Mouse (Mus musculus): ENCODE data around the gene Sel1l.
"Not testable (repeated sequence)": the region's sequence is repeated elsewhere in the genome, so short reads cannot be mapped to it uniquely, and the experiment has no call there.

The Sel1l gene

DNA sequence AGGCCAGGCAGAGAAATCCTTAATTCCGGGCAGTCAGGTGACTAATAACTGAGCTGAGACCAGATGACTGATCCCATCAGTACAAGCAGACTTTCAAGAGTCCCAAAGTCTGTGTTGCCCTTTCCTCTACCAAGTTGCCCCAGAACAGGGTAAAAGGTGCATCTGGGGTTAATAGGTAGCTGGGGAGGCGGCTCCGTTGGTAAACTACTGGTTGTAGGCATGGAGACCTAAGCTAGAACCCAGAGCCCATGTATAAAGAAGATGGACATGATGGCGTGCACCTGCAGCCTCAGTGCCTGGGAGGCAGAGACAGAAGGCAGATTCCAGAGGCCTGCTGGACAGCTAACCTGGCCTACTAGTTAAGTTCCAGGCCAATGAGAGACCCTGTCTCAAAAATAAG, 30.2 kb downstream of the Sel1l start:
- DNase-seq (ENCODE audit: low spot score in 2 of 2), result no peak

- no peak for DNase-seq (ENCODE audit: low spot score in 2 of 2)
Observed at GRCm38 (mm10) chr12:91815990-91816389, 33.0 kb downstream of the Sel1l start.

- DNase-seq (ENCODE audit: low spot score in 2 of 2), result no peak
Observed at GRCm38 (mm10) chr12:91815552-91815951, 33.4 kb downstream of the Sel1l start.

DNA sequence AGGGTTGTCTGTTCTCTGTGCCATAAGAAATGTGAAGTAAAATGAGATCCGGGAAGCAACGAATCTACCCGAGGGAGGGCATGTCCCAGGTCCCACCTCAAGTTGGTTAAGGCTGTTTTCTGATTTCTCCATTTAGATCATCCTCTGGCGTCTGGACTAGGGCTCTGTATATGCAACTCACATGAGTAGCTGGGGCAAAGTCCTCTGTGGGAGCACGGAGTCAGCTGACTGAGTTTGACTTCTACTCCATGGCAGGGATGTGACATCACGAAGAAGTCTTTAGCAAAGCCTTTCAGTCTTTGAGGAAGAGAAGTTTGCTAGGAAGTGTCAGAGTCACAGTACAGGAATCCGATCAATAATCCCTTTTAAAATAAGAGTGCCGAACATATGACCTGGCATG, 40.0 kb downstream of the Sel1l start:
- DNase-seq (ENCODE audit: low spot score in 2 of 2), result no peak

- DNase-seq (ENCODE audit: low spot score in 2 of 2), result no peak
Observed at GRCm38 (mm10) chr12:91807761-91808160, 41.2 kb downstream of the Sel1l start.

- DNase-seq (ENCODE audit: low spot score in 2 of 2), result no peak
Observed at GRCm38 (mm10) chr12:91807095-91807494, 41.9 kb downstream of the Sel1l start.

DNA sequence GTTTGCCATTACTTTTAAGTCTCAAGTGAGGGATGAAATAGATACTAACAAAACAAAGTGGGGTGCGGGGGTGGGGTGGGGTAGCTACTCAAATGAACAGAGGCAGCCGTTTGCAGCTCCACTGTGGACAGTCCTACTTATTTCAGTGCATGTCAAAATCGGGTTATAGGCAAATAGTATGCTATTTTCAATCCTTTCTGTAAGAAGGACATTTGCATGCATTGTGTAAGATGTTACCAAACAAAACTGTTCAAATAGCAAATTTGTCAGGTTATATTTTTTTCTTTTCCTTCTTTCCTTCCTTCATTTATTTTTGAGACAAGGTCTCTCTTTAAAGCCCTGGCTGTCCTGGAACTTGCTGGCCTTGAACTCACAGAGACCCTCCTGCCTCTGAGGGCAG, 44.7 kb downstream of the Sel1l start:
- DNase-seq (ENCODE audit: low spot score in 2 of 2), result no peak

DNA sequence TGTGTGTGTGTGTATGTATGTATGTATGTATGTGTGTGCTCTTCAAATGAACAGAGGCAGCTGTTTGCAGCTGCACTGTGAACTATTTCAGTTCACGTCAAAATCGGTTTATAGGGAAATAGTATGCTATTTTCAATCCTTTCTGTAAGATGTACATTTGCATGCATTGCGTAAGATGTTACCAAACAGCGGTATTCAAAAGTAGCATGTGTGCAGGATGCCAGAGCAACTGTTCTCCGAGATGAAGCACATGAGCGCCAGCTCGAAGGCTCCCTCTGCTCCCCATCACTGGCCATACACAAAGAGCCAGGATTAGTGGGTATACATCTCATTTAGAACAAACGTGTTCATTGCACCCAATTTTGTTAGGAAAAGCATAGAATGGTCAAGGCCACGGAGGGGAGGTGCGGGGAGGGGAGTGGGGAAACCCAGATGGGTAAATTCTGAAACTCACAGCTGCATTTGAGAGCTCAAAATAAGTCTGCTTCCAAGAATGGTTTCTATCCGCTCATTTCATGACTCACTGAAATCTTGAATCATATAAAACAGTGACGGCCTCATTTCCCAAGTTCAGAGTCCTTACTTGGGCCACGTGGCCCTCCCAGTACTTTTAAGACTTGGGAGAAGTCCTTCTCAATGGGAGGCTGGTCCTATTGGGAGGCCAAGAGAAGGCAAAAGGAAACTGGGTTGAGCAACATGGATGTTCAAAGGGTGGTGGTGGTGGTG, 45.6 kb downstream of the Sel1l start:
- DNase-seq (ENCODE audit: low spot score in 2 of 2), result no peak

DNA sequence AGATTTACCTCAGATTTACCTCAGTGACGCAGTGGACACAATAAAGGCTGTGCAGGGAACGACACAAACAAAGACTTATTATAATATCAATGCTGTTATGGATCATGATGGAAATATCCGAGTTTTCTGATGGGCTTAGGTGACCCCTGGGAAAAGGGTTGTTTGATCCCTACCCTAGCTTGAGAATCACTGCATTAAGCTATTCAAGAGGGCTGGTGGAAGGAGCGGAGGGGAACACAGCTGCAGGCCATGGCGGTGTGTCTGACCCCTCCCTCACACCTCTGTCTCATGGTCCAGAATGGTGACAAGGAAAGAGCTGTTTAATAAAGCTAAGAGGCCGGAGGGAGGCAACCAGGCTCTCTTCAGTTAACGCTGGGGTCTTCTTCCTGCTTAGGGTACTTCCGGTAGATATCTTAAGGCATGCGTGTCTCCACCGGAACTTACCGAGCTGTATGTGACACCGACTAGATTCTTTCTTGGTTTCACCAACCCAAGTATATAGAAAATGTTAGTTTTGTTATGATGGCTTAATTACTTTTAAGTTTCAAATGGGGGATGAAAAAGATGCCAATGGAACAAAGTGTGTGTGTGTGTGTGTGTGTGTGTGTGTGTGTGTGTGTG, 46.3 kb downstream of the Sel1l start:
- DNase-seq (ENCODE audit: low spot score in 2 of 2), result no peak

DNA sequence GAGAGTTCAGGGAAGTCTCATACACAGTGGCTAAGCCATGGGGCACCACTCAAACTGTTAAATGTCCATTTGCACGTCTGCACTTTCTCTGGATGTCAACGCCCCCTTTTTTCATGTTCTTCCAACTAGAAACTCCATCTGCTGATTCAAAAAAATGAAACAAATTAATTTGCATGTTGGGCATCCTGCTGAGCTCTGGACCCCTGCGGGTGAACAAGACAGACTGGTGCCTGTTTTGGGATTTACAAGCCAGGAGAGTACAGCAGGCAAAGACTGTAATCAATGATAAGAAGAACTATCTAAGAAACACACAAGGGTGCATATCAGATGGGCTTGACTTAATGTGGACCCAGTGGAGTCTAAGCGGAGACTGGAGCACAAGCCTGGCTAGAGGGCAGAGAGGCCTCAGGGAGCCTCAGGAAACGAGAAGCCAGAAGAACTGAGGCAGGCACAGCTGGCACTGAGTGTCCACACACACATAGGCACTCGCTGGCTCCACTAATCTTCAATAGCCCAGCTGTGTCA, 48.0 kb downstream of the Sel1l start:
- no peak for DNase-seq (ENCODE audit: low spot score in 2 of 2)

DNA sequence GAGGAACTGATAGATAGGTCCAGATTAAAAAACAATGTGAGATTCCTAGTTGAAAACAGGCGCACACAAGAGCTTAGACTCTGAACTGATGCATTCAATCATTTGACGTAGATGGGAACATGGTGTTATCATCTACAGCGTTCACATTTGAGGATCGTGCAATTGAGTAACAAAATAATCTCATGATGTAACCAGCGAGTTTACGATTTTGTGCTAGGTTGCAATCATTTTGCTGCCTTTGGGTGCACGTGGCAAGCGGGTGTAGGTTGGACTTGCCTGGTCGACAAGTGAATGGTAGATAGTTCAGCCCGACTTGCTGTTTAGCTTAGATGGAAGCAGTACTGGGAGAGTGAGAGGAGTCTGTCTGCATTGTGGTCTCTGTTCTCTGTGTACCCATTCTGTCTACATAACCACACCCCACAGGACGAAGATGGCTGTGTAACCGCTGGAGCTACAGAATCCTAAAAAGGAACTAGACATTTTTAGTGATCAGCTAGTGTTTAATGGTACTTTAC, 49.1 kb downstream of the Sel1l start:
- no peak for DNase-seq (ENCODE audit: low spot score in 2 of 2)

- no peak for DNase-seq (ENCODE audit: low spot score in 2 of 2)
Observed at GRCm38 (mm10) chr12:91799379-91799773, 49.6 kb downstream of the Sel1l start.

DNA sequence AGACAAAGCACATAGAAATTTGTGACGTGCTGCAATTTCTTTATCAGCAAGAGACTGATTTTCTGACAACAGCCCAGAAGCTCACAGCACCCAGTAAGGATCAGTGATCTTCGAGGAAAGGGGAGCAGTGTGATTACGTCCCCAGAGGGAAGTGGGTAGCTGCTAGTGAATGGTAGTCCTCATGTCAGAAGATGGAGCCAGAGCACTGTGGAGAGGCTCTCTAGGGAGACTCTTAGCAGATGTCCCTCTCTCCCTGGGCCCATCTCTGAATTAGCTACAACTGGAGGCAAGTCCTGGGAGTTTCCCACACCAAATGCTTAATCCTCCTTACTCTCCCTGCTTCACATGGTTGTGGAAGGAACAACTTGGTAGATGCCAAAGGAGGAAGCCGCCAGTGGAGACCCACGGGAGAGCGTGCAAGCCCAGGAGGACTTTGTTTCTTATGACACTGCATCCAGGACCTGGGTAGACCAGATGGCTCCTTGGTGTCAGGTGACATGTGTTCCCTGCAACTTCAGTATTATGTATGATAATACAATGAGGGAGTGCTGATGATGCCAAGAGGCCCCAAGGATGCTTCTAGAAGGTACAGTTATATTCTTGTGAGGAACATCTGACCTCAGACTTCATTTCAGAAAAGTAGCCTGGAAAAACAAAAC, 50.1 kb downstream of the Sel1l start:
- no peak for DNase-seq (ENCODE audit: low spot score in 2 of 2)

DNA sequence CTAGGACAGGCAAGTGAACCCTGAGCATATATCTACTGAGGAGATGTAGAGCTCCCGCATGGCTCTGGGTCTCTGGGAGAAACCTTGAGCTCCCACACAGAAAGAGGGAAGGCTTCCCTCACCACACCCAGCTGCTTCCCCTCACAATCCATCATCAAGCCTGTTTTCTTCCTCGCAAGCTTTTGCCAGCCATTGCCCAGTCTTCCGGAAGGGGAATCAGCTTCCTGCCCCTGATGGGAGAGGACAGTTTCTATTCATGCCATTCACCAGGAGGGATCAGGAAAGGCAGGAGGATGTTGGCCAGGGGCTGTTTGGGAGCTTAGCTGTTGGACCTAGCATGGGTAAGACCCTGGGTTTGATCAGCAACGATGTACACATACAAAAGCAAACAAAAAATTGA, 52.2 kb downstream of the Sel1l start:
- no peak for DNase-seq (ENCODE audit: low spot score in 2 of 2)

DNA sequence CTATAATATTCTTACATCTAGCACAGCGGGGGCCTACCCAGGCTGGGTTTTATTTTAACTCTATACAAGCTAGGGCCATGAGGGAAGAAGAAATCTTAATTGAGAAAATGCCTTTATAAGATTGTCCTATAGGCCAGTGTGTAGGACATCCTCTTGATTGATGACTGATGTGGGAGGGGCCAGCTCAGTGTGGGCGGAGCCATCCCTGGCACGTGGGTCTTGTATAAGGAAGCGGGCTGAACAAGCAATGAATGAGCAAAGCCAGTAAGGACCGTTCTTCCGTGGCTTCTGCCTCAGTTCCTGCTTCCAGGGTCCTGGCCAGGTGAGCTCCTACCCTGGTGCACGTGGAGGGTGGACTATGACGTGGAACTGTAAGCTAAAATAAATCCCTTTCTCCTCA, 55.7 kb downstream of the Sel1l start:
- no peak for DNase-seq (ENCODE audit: low spot score in 2 of 2)

DNA sequence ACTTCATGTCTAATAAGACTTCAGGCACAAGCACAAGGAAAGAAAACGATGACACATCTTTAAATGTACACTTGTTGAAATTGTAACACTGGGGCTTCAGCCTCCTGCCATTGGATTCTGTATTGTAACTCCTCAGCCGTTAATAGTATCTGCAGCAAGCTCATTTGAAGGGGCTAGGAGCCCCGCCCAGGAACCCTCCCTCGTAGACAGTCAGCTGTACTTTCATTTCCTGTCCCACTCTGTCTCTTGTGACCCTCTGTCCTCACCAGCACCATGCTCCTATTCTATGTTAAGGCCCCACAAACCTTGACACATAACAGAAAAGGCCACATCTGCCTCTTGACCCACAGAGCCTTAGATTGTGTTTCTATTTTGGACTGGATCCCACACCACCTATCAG, 57.1 kb downstream of the Sel1l start:
- no peak for DNase-seq (ENCODE audit: low spot score in 2 of 2)

GRCm38 (mm10) chr12:91789801-91790200, 59.2 kb downstream of the Sel1l start:
- DNase-seq (ENCODE audit: low spot score in 2 of 2), result no peak

- not testable (repeated sequence) for DNase-seq (ENCODE audit: low spot score in 2 of 2)
Observed at GRCm38 (mm10) chr12:91788446-91788845, 60.5 kb downstream of the Sel1l start.

DNA sequence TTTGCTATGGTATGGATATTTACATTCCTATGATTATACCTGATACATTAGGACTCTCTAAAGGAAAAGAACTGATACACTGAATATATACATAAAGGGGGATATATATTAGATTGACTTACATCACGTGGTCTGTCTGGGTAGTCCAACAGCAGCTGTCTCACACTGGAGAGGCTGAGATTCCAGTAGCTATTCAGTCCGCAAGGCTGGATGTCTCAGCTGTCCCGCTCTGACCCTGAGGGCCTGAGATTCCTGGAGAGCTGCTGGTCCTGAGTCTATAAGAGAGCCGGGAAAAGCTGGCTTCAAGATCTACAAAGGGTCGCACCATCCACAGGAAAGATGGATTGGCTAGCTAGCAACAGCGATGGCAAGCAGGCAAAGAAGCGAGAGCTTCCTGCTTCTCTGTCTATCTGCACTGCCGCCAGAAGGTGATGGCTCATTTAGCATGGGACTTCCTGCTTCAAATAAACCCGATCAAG, 61.0 kb downstream of the Sel1l start, which contains the start of gene Ston2:
Gene Ston2 (minus strand): TSS at position 429 of the 479 bp plus-strand sequence.
- no peak for DNase-seq (ENCODE audit: low spot score in 2 of 2)

GRCm38 (mm10) chr12:91786355-91786754, 62.6 kb downstream of the Sel1l start:
- peak; percentile 74 to 79 for DNase-seq (ENCODE audit: low spot score in 2 of 2)

DNA sequence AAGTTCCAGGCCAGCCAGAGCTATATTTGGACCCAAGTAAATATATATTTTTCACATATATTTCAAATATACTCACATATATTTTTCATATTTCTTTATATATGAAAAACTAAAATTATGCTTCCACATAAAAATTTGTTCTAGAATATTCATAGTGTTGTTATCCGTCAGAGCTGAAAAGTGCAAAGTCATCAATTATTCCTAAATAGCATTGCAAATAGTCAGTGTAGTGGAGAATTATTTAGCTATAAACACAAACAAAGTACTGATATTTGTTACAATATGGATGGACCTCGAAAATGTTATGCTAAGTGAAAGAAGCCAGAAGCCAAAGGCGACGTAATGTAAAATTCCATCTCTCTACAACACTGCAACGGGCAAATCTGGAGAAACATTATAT, 67.5 kb downstream of the Sel1l start:
- DNase-seq (ENCODE audit: low spot score in 2 of 2), result no peak

DNA sequence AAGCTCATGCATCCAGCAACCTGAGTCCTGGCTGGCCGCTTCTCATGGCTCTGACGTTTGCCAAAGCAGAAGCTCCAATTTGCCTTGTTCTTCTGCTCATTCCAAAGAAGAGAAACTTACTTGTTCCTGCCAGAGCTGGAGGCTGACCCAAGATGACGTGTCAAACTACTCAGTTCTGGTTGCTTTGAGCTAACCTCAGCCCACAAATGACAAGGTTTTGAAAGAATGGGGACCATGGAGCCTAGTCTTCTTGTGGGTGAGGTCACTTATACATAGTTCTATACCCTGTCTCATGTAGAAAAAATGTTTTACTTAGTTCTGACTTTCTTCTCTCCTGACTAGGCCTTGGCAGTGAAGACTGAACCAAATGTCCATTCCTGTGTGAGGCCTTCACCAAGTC, 68.4 kb downstream of the Sel1l start:
- DNase-seq (ENCODE audit: low spot score in 2 of 2), result no peak

DNA sequence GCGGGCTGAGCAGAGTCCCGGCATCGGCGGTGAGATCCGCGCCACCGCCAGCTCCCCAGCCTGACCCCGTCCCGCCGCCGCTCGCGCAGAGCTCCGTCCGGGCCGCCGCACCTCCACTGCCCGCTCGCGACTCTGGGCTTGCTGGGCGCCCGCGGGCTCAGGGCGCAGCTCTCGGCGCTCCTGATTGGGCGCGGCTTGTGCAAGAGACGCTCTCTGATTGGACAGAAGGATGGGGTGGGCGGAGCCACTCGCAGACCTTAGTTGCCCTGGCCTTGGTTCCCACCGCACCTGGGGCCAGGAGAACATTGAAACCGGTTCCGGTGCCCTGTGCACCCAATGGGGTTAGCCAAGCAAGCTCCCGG, 70.0 kb downstream of the Sel1l start:
- peak; percentile 68 to 76 for DNase-seq (ENCODE audit: low spot score in 2 of 2)
